Mouse (Mus musculus): ENCODE results near the gene Tnxb. TPM values are rescaled to one million over a fixed set of nuclear protein-coding genes. Genes with fewer than 3 reads are reported as not detected.

The Tnxb gene
- not detected for polyA plus RNA-seq (2017; shearing (Covaris generic))

DNA sequence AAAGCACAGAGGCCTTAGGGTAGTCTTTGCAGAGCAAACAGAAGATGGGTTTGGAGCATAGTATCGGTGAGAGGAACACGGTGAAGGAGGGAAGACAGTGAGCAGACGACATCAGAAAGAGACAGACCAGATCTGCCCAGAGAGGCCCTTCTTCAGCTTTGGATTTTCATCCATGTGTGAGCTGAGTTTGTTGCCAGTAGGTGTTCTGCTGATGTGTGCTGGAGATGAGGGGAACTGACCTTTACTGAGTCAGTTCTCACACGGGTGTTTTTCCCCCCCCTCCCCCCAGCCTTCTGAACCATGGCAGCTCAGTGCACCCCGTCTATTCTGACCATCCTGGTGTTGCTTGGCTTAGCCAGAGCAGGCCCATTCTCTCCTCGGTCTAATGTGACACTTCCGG, at the start of gene Tnxb:
TSS of gene Tnxb (plus strand) at position 301 of the 400 bp plus-strand sequence.

DNA sequence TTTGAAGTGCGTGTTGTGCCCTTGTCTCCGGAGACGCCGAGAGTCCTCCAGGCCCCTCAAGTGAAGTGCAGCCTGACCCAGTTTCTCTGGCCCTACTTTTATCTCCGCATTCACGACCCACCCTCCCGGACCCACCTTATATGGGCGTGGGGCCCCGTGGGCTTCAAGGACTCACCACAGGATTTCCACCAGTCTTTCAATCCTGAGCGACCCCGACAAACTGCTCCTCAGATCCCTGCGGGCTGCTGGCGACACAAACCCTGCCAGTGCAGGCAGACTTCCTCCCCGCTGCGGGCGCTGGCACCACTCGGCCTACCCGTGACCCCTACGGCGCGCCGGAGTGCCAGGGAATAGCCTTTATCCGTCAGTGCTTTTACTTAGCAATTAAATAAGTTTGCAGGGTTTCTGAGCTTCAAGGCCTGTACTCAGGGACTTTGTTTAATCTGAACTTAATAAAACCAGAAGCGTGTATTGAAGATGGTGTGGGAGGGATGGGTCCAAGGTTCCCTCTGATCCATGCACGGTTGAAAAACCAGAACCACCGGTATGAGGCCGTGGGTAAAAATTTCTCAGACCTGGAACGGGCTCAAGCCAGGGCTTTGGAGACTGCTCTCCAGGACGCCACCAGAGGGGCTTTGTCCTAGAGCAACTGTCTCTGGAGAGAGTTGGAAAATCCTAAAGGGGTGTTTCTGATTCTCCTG, 42.2 kb upstream of the Tnxb start, which contains the start of gene Ppt2:
TSS of gene Ppt2 (minus strand) at position 568 of the 701 bp plus-strand sequence.

DNA sequence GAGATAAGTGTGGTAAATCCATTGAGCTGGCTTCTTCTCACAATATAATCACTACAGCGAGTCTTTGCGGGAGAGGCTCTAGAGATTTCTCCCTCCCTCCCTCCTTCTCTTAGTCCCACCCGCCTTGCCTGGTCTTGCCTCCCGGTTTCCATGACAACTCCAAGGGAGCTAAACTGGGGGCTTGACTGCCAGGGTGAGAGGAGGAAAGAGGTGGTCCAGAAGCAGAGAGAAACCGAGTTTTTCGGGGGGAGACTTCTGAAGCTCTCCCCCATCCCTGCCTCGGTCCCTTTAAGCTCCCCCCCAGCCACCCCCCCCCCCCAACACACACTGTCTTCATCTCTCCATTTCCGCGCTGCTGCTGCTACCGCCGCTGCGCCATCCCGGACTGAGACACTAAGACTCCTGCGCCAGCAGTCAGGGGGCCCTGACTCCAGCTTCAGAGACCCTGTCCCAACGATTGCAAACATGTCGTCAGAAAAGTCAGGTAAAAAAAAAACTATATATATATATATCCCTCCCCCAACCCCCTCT, 41.0 kb upstream of the Tnxb start, which contains the start of gene Prrt1:
TSS of gene Prrt1 (plus strand) at position 313 of the 531 bp plus-strand sequence.

DNA sequence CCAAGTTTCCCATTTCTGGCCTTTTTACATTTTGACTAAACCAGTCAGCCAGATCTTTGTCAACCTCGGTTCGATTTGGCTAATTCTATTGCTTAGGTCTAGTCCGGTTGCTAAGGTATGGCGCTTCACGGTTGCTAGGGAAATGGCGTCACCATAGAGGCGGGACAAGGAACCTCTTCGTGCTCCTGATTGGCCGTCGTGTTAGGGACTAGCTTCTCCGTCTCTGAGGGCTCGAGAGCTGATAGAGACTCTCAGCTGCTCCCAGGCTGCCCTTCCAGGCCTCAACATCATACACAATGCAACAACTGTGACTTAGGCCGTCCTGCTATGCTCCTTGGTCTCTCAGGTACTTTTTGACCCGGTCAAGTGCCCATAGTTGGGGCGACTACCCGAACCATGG, 25.7 kb upstream of the Tnxb start, which contains the start of gene Fkbpl:
TSS of gene Fkbpl (plus strand) at position 157 of the 400 bp plus-strand sequence.

DNA sequence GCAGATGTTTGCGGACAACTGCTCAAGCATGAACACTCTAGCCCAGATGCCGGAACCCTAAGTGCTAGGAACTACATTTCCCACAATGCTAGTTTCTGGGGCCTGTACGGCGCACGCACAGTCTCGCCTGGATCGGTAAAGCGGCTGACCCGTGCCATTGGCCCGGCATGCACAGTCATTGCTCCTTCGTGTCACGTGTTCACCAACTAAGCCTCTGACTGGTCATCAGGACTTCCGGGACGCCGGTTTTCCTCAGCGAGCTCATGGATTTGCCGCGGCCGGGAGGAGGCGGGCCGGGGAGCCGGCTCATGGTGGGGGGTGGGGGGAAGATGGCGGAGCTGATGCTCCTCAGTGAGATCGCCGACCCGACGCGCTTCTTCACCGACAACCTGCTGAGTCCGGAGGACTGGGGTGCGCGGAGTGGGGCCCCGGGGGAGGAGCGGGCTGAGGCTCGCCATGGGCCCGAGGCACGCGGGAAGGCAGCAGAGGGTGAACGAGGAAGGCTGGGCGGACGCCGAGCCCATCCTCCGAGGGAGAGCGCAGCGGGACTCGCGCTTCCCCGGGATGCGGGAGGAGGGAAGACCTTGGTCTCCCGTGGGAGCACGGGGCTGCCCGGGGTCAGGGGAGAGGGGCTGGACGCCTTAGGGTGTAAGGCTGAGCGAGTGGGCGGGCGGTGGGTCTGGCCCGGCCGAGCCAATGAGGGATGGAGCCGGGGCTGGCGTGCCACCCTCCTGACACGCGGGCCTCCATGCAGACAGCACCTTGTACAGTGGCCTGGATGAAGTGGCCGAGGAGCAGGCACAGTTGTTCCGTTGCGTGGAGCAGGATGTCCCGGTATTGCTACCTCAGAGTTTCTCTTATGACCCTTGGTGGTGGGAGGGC, 23.2 kb upstream of the Tnxb start, which contains the start of gene Atf6b:
TSS of gene Atf6b (plus strand) at position 241 of the 882 bp plus-strand sequence.

DNA sequence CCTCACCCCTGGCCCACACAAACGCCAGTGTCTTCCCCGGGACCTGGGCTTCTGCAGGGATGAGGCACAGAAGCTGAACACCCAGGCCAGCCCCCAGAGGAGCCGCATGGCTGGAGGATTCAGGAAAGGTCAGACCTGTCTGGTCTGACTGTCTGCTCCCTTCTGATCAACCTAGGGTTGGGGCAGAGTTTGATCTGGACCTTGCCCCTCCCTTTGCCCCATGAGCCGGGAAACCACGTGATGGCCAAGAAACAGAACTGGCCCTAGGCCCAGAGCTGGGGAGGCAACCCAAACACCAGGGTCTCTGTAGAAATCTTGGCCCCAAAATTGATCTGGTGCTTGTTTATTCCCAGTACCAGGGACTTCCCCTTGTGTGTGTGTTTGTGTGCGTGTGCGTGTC, 73.4 kb downstream of the Tnxb start, which contains the start of gene C4b:
TSS of gene C4b (minus strand) at position 164 of the 400 bp plus-strand sequence.

Other genes starting within 250 kb of the Tnxb start
- gene Btnl4, start 193.2 kb upstream of the Tnxb start, polyA plus RNA-seq (2017; shearing (Covaris generic)), result not detected
- not detected for gene Btnl6, start 153.2 kb upstream of the Tnxb start, polyA plus RNA-seq (2017; shearing (Covaris generic))
- 0.48 TPM for gene Notch4, start 106.3 kb upstream of the Tnxb start, polyA plus RNA-seq (2017; shearing (Covaris generic))
- 354 TPM for gene Gpsm3, start 80.7 kb upstream of the Tnxb start, polyA plus RNA-seq (2017; shearing (Covaris generic))
- 11.9 TPM for gene Pbx2, start 79.3 kb upstream of the Tnxb start, polyA plus RNA-seq (2017; shearing (Covaris generic))
- 4.2 TPM for gene Ager, start 72.7 kb upstream of the Tnxb start, polyA plus RNA-seq (2017; shearing (Covaris generic))
- gene Rnf5, start 66.8 kb upstream of the Tnxb start, polyA plus RNA-seq (2017; shearing (Covaris generic)), result 114 TPM
- gene Agpat1, start 66.3 kb upstream of the Tnxb start, polyA plus RNA-seq (2017; shearing (Covaris generic)), result 25.7 TPM
- gene Egfl8, start 54.6 kb upstream of the Tnxb start, polyA plus RNA-seq (2017; shearing (Covaris generic)), result 3.9 TPM
- gene Ppt2, start 42.0 kb upstream of the Tnxb start, polyA plus RNA-seq (2017; shearing (Covaris generic)), result 26.8 TPM
- 2.9 TPM for gene Prrt1, start 41.0 kb upstream of the Tnxb start, polyA plus RNA-seq (2017; shearing (Covaris generic))
- 6.2 TPM for gene Fkbpl, start 25.8 kb upstream of the Tnxb start, polyA plus RNA-seq (2017; shearing (Covaris generic))
- gene Atf6b, start 23.4 kb upstream of the Tnxb start, polyA plus RNA-seq (2017; shearing (Covaris generic)), result 61.4 TPM
- gene C4b, start 73.3 kb downstream of the Tnxb start, polyA plus RNA-seq (2017; shearing (Covaris generic)), result 0.07 TPM
- not detected for gene Cyp21a1, start 134.0 kb downstream of the Tnxb start, polyA plus RNA-seq (2017; shearing (Covaris generic))
- gene Stk19, start 166.4 kb downstream of the Tnxb start, polyA plus RNA-seq (2017; shearing (Covaris generic)), result 39.7 TPM
- 76.3 TPM for gene Dxo, start 166.5 kb downstream of the Tnxb start, polyA plus RNA-seq (2017; shearing (Covaris generic))
- 143 TPM for gene Skiv2l, start 179.7 kb downstream of the Tnxb start, polyA plus RNA-seq (2017; shearing (Covaris generic))
- gene Nelfe, start 179.9 kb downstream of the Tnxb start, polyA plus RNA-seq (2017; shearing (Covaris generic)), result 39.1 TPM
- gene Cfb, start 192.0 kb downstream of the Tnxb start, polyA plus RNA-seq (2017; shearing (Covaris generic)), result 2.2 TPM
- 0.41 TPM for gene Zbtb12, start 208.9 kb downstream of the Tnxb start, polyA plus RNA-seq (2017; shearing (Covaris generic))
- gene Gm20547, start 211.5 kb downstream of the Tnxb start, polyA plus RNA-seq (2017; shearing (Covaris generic)), result not detected
- 3.0 TPM for gene C2, start 227.7 kb downstream of the Tnxb start, polyA plus RNA-seq (2017; shearing (Covaris generic))
- gene Ehmt2, start 227.9 kb downstream of the Tnxb start, polyA plus RNA-seq (2017; shearing (Covaris generic)), result 29.6 TPM
- gene Slc44a4, start 243.9 kb downstream of the Tnxb start, polyA plus RNA-seq (2017; shearing (Covaris generic)), result not detected